Mouse (Mus musculus) ovary, postnatal 10 days (tissue): ENCODE results near the gene Me3.

Experiments
- DNase-seq: peaks from one replicate; pipeline ENCODE4 v3.0.0; 2022; ENCODE audit warnings: low spot score

Gene Me3

GRCm38 (mm10) chr7:89667570-89667969 lies 35.4 kb downstream of the Me3 start:
- DNase-seq = no peak

- DNase-seq = no peak
These were observed 37.3 kb downstream of the Me3 start for GRCm38 (mm10) chr7:89669461-89669860.

GRCm38 (mm10) chr7:89671104-89671831 lies 39.1 kb downstream of the Me3 start:
- no peak for DNase-seq

GRCm38 (mm10) chr7:89676176-89676575 lies 44.0 kb downstream of the Me3 start:
- DNase-seq = no peak

- no peak for DNase-seq
These were observed 45.7 kb downstream of the Me3 start for GRCm38 (mm10) chr7:89677850-89678249.

GRCm38 (mm10) chr7:89678719-89679118 lies 46.5 kb downstream of the Me3 start:
- DNase-seq = no peak

- DNase-seq = no peak
These were observed 46.9 kb downstream of the Me3 start for GRCm38 (mm10) chr7:89679139-89679538.

GRCm38 (mm10) chr7:89679621-89680140 lies 47.5 kb downstream of the Me3 start:
- DNase-seq = no peak

- no peak for DNase-seq
These were observed 48.7 kb downstream of the Me3 start for GRCm38 (mm10) chr7:89680891-89681290.

- DNase-seq = no peak
These were observed 49.7 kb downstream of the Me3 start for GRCm38 (mm10) chr7:89681666-89682470.

- no peak for DNase-seq
These were observed 66.0 kb downstream of the Me3 start for GRCm38 (mm10) chr7:89698186-89698585.

- DNase-seq = no peak
These were observed 67.6 kb downstream of the Me3 start for GRCm38 (mm10) chr7:89699668-89700350.

- no peak for DNase-seq
These were observed 68.3 kb downstream of the Me3 start for GRCm38 (mm10) chr7:89700511-89700910.

GRCm38 (mm10) chr7:89710776-89711175 lies 78.6 kb downstream of the Me3 start:
- no peak for DNase-seq

- DNase-seq = no peak
These were observed 80.9 kb downstream of the Me3 start for GRCm38 (mm10) chr7:89713059-89713458.

- DNase-seq = no peak
These were observed 84.0 kb downstream of the Me3 start for GRCm38 (mm10) chr7:89716226-89716625.

- DNase-seq = no peak
These were observed 85.3 kb downstream of the Me3 start for GRCm38 (mm10) chr7:89717521-89717920.

GRCm38 (mm10) chr7:89718264-89718663 lies 86.1 kb downstream of the Me3 start:
- DNase-seq = no peak

- no peak for DNase-seq
These were observed 88.1 kb downstream of the Me3 start for GRCm38 (mm10) chr7:89720256-89720655.

GRCm38 (mm10) chr7:89726712-89727111 lies 94.5 kb downstream of the Me3 start:
- DNase-seq = no peak

- no peak for DNase-seq
These were observed 95.4 kb downstream of the Me3 start for GRCm38 (mm10) chr7:89727615-89728014.

- DNase-seq = no peak
These were observed 96.2 kb downstream of the Me3 start for GRCm38 (mm10) chr7:89728393-89728792.

GRCm38 (mm10) chr7:89730514-89730913 lies 98.3 kb downstream of the Me3 start:
- no peak for DNase-seq
